In the genomic region with DNA sequence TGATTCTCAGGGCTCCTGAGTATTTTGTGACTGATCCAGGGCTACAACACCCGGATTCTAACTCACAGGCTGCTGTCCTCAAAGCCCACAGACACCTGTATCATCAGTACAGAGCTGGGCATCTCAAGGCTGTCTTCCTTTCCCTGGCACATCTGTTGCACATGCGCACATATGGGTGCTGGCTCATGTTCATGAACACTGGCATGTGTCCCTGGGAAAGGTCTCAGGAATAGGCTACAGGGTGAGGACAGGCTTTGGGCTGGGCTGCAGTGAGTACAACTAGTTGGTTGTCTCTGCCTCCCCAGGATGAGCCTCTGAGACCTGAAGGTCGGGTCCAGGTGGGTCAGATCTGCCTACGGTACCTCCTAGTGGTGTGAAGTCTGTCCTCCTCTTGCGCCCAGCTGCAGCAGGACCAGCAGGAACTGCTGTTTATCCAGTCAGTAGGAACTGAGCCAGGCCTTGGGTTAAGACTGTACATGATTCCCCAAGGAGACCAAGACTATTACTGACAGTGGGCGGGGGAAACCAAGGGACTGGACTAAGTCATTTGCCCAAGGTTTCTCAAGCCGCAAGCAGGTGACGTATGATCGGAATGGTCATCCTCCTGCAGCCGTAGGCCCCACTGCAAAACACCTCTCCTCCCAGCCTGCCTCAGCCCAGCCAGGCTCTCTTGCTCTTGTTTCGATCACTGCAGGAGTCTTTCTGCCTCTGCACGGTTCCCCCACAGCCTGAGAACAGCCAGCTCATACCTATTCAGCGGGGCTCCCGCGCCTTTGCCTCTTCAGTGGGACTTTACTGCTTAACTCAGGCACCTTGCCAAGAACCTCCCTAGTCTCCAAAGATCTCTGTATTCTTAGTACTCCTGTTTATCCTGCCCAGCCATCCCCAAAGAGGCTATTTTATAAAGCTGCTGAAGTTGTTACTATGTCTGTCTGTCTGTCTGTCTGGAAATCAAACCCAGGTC, we compare ENCODE assay signal across 20 mouse cellular contexts. TPM values are rescaled to one million over a fixed set of nuclear protein-coding genes. Genes with fewer than 3 reads are reported as not detected.
DNase-seq lines count a peak whose midpoint lies in the region; ATAC-seq lines count a peak whose summit lies in the region.
"Had no signal": no experiment of that assay in that cellular context is flagged by ENCODE, and none has a peak within 500 bp of the region (broad histone marks: within the 10 kb centered on the region; RNA-seq: fewer than 3 reads in every experiment).

No protein-coding gene starts in this region.

- H3K27me3 ChIP-seq in forebrain, embryonic 12.5 days: peaks cover 46% of the 10 kb centered on the region
- peaks cover 14% of the 10 kb centered on the region; the same call in 1 of the 2 replicates for H3K27me3 ChIP-seq in forebrain, embryonic 15.5 days

- peak; percentile 56 to 65 for DNase-seq in left cerebral cortex, postnatal 14 days (ENCODE audit: low spot score in 2 of 2)
- DNase-seq in left cerebral cortex, adult 8-10 months (ENCODE audit: low spot score in 2 of 2): no peak
- DNase-seq in NIH3T3 (ENCODE audit: low read depth): peak; percentile 24
- DNase-seq in left cerebral cortex, postnatal 25 days (ENCODE audit: low spot score in 2 of 2): peak; percentile 45 to 67
- no peak for DNase-seq in layer of hippocampus, adult 18-20 months (ENCODE audit: low spot score in 2 of 2)
- DNase-seq: B cell, adult 2 months; cerebellum, adult 18-20 months; gastrocnemius, postnatal 25 days; spleen, adult 18-20 months; thymus, adult 2 months had no signal

- intact Hi-C loops in left cerebral cortex, postnatal 14 days (cut with DNase I): no loop called here
- intact Hi-C loops in left cerebral cortex, postnatal 25 days (cut with DNase I): loop anchor here (2.0 kb wide), 1 partner anchor 51 kb away; no protein-coding TSS in a partner anchor

- H3K9me3 ChIP-seq in forebrain, embryonic 12.5 days: no peaks in the 10 kb centered on the region
- no peaks in the 10 kb centered on the region for H3K9me3 ChIP-seq in forebrain, embryonic 15.5 days
- H3K9me3 ChIP-seq: hindbrain, embryonic 12.5 days; liver, embryonic 12.5 days; lung, embryonic 15.5 days; neural tube, embryonic 12.5 days; stomach, embryonic 15.5 days had no signal

- no peak for ATAC-seq in forebrain, embryonic 12.5 days (ENCODE audit: low FRiP score)
- ATAC-seq in forebrain, embryonic 15.5 days (replicated peaks): no peak
- ATAC-seq in activated CD4-positive, CD25-positive, alpha-beta regulatory T cell, adult 4 months: no peak
- ATAC-seq: intestine, embryonic 16.5 days; liver, embryonic 12.5 days had no signal

- H3K4me2 ChIP-seq in forebrain, embryonic 12.5 days: no peak overlapping the region
- H3K4me2 ChIP-seq in forebrain, embryonic 15.5 days (replicated peaks): no peak overlapping the region
- H3K4me2 ChIP-seq: hindbrain, embryonic 12.5 days; liver, embryonic 12.5 days; lung, embryonic 15.5 days; neural tube, embryonic 12.5 days; stomach, embryonic 15.5 days had no signal

- H3K36me3 ChIP-seq in forebrain, embryonic 12.5 days (replicated peaks): no peaks in the 10 kb centered on the region
- no peaks in the 10 kb centered on the region for H3K36me3 ChIP-seq in forebrain, embryonic 15.5 days
- H3K36me3 ChIP-seq: hindbrain, embryonic 12.5 days; liver, embryonic 12.5 days; lung, embryonic 15.5 days; neural tube, embryonic 12.5 days; stomach, embryonic 15.5 days had no signal

- WGBS in forebrain, embryonic 12.5 days: 65% methylated on average over 15 of the region's 15 CpGs
- WGBS in forebrain, embryonic 15.5 days: 60% methylated on average over 15 of the region's 15 CpGs

- no peak overlapping the region for H3K9ac ChIP-seq in forebrain, embryonic 12.5 days
- H3K9ac ChIP-seq in forebrain, embryonic 15.5 days (replicated peaks): no peak overlapping the region
- H3K9ac ChIP-seq: hindbrain, embryonic 12.5 days; liver, embryonic 12.5 days; lung, embryonic 15.5 days; neural tube, embryonic 12.5 days; stomach, embryonic 15.5 days had no signal

- no peak overlapping the region for H3K4me3 ChIP-seq in forebrain, embryonic 12.5 days (replicated peaks)
- H3K4me3 ChIP-seq in forebrain, embryonic 15.5 days: no peak overlapping the region
- H3K4me3 ChIP-seq: hindbrain, embryonic 12.5 days; layer of hippocampus, adult 2 months; liver, embryonic 12.5 days; lung, embryonic 15.5 days; neural tube, embryonic 12.5 days; stomach, embryonic 15.5 days had no signal

- H3K4me1 ChIP-seq in forebrain, embryonic 12.5 days: peaks cover 9% of the 10 kb centered on the region
- peaks cover 10% of the 10 kb centered on the region for H3K4me1 ChIP-seq in forebrain, embryonic 15.5 days

- H3K27ac ChIP-seq in forebrain, embryonic 12.5 days: 0 out of 2 replicates have a peak overlapping the region, but pooled peaks have one; percentile 27
- H3K27ac ChIP-seq in forebrain, embryonic 15.5 days (replicated peaks): no peak overlapping the region
- H3K27ac ChIP-seq: hindbrain, embryonic 12.5 days; layer of hippocampus, adult 2 months; liver, embryonic 12.5 days; lung, embryonic 15.5 days; neural tube, embryonic 12.5 days; stomach, embryonic 15.5 days had no signal

RNA-seq across cellular contexts. Expression of gene Dnajc7, which starts 23.9 kb away (rescaled TPM):
- polyA plus RNA-seq in forebrain, embryonic 12.5 days (2016; fragmentation: Nextera tagmentation; extraction: Ambion mirVana): 299 and 310 TPM in 2 replicates
- polyA plus RNA-seq in forebrain, embryonic 15.5 days (2015; fragmentation: Nextera tagmentation; extraction: Ambion mirVana): 294 and 295 TPM in 2 replicates
- total RNA-seq in left cerebral cortex, postnatal 14 days (2021): 100 to 1,000 TPM; 239 to 244 TPM
- 100 to 1,000 TPM; 241 to 278 (median 260) TPM for total RNA-seq in left cerebral cortex, adult 8-10 months (2022)
- total RNA-seq in left cerebral cortex, postnatal 25 days (2021): 100 to 1,000 TPM; 231 to 258 TPM
- polyA plus RNA-seq in activated CD4-positive, CD25-positive, alpha-beta regulatory T cell, adult 4 months (2017; shearing (Covaris generic)): 100 to 1,000 TPM; 237 to 338 TPM
- total RNA-seq in layer of hippocampus, adult 18-20 months (2021): 100 to 1,000 TPM; 223 to 252 TPM

RNA-seq across cellular contexts. Expression of gene Nkiras2, which starts 24.9 kb away (rescaled TPM):
- polyA plus RNA-seq in forebrain, embryonic 12.5 days (2016; fragmentation: Nextera tagmentation; extraction: Ambion mirVana): 87.1 and 90.2 TPM in 2 replicates
- polyA plus RNA-seq in forebrain, embryonic 15.5 days (2015; fragmentation: Nextera tagmentation; extraction: Ambion mirVana): 90.5 and 91.3 TPM in 2 replicates
- 10 to 100 TPM; 23.9 to 25.4 TPM for total RNA-seq in left cerebral cortex, postnatal 14 days (2021)
- total RNA-seq in left cerebral cortex, adult 8-10 months (2022): 10 to 100 TPM; 12.1 to 15.5 (median 13.2) TPM
- total RNA-seq in left cerebral cortex, postnatal 25 days (2021): 10 to 100 TPM; 13.7 to 14.7 TPM
- 10 to 100 TPM; 28.2 to 28.8 TPM for polyA plus RNA-seq in activated CD4-positive, CD25-positive, alpha-beta regulatory T cell, adult 4 months (2017; shearing (Covaris generic))
- total RNA-seq in layer of hippocampus, adult 18-20 months (2021): 10 to 100 TPM; 10.8 to 11.1 TPM

RNA-seq across cellular contexts. Expression of gene Zfp385c, which starts 48.4 kb away (rescaled TPM):
- 0.12 and 0.61 TPM in 2 replicates for polyA plus RNA-seq in forebrain, embryonic 12.5 days (2016; fragmentation: Nextera tagmentation; extraction: Ambion mirVana)
- polyA plus RNA-seq in forebrain, embryonic 15.5 days (2015; fragmentation: Nextera tagmentation; extraction: Ambion mirVana): 0.23 and 0.31 TPM in 2 replicates
- total RNA-seq in left cerebral cortex, postnatal 14 days (2021): under 1 TPM; 0.19 to 0.33 TPM
- total RNA-seq in left cerebral cortex, adult 8-10 months (2022): 1 to 10 TPM in 1 of 4 experiments, under 1 TPM in 3; 0.11 to 1.1 (median 0.40) TPM
- under 1 TPM; 0.16 to 0.30 TPM for total RNA-seq in left cerebral cortex, postnatal 25 days (2021)
- polyA plus RNA-seq in activated CD4-positive, CD25-positive, alpha-beta regulatory T cell, adult 4 months (2017; shearing (Covaris generic)): under 1 TPM in 1 of 2 experiments, not detected in 1; 0.17 TPM
- total RNA-seq in layer of hippocampus, adult 18-20 months (2021): under 1 TPM in 1 of 2 experiments, not detected in 1; 0.37 TPM
- polyA plus RNA-seq: liver, embryonic 12.5 days had no signal

Comparison
In these comparisons a context has a peak if more than half of its experiments do, and no peak if none do; other contexts are left out.
1. DNase-seq: peak in left cerebral cortex, postnatal 14 days (2 of 2), NIH3T3 (single experiment) and left cerebral cortex, postnatal 25 days (2 of 2); none in left cerebral cortex, adult 8-10 months (0 of 2) and layer of hippocampus, adult 18-20 months (0 of 2).